Mouse (Mus musculus): ENCODE measurements around the gene Phactr1.

The Phactr1 gene

GRCm38 (mm10) chr13:43173262-43173661 is 492.8 kb downstream of the Phactr1 start:
- DNase-seq (ENCODE audit: low read depth, low spot score) = peak; percentile 60

DNA sequence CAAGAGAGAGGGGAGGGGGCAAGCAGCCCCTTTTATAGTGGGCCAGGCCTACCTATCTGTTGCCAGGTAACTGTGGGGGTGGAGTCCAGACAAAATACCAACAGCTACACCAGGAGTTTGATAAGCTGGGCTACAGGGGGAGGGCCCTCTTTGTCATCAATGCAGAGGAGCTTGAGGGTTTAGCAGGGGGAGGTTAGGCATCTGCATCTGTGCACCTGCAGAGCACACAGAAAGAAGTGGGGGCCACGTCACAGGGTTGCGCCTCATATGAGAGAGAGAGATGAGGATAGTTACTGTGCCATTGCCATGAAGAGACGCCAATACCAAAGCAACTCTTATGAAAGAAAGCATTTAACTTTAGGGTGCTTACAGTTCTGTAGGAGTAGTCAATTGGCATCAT is 496.3 kb downstream of the Phactr1 start:
- no peak for DNase-seq (ENCODE audit: low read depth, low spot score)

GRCm38 (mm10) chr13:43177317-43177716 is 496.9 kb downstream of the Phactr1 start:
- no peak for DNase-seq (ENCODE audit: low read depth, low spot score)

DNA sequence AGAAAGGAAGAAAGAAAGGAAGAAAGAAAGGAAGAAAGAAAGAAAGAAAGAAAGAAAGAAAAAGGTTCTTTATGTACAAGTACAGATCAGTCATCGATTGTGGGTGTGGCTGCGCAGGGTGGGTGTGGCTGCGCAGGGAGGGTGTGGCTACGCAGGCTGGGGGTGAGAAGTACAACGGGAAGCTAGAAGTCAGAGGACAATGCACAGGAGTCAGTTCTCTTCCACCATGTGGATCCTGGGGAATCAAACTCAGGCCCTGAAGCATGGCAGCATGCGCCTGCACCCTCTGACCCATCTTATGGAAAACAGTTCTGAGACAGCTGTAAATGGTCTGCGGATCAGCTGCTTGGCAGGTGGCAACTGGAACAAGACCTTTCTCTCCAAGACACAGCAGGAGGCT is 500.7 kb downstream of the Phactr1 start:
- no peak for DNase-seq (ENCODE audit: low read depth, low spot score)

- DNase-seq (ENCODE audit: low read depth, low spot score) = peak; percentile 87
Observed at GRCm38 (mm10) chr13:43182465-43183201, 502.2 kb downstream of the Phactr1 start.

GRCm38 (mm10) chr13:43183248-43184055 is 503.0 kb downstream of the Phactr1 start:
- DNase-seq (ENCODE audit: low read depth, low spot score) = no peak

GRCm38 (mm10) chr13:43187736-43188135 is 507.3 kb downstream of the Phactr1 start:
- no peak for DNase-seq (ENCODE audit: low read depth, low spot score)

Measured in retina, postnatal 7 days (tissue).